ENCODE assay signal across 8 mouse cellular contexts in genomic region chr4:123685506-123686242, GRCm38 (mm10). TPM values are rescaled to one million over a fixed set of nuclear protein-coding genes. Genes with fewer than 3 reads are reported as not detected.
A peak's percentile ranks its signal among the peaks of the same experiment; 100 is the strongest.
DNase-seq lines count a peak whose midpoint lies in the region; ATAC-seq lines count a peak whose summit lies in the region.

No protein-coding gene starts in this region.

- H3K4me3 ChIP-seq in hindbrain, embryonic 11.5 days (ENCODE audit: low read depth, low read length): peak overlapping the region; percentile 76
- H3K4me3 ChIP-seq in midbrain, embryonic 15.5 days: peak overlapping the region; percentile 87

- peak; percentile 38 to 43 for DNase-seq in left cerebral cortex, postnatal 25 days (ENCODE audit: low spot score in 2 of 2)
- no peak for DNase-seq in left cerebral cortex, adult 8-10 months (ENCODE audit: low spot score in 2 of 2)
- DNase-seq in cerebellum, postnatal 10 days: peak; percentile 96 to 97
- DNase-seq in hindbrain, embryonic 11.5 days (ENCODE audit: low spot score): peak; percentile 9
- no peak for DNase-seq in adipocyte (ENCODE audit: low spot score)
- no peak for DNase-seq in layer of hippocampus, adult 18-20 months (ENCODE audit: low spot score in 2 of 2)
- no peak for DNase-seq in natural killer cell, adult 2 months (ENCODE audit: low spot score in 2 of 2)

- no peaks in the 10 kb centered on the region for H3K9me3 ChIP-seq in hindbrain, embryonic 11.5 days (ENCODE audit: control insufficient read depth, low read length)
- no peaks in the 10 kb centered on the region for H3K9me3 ChIP-seq in midbrain, embryonic 15.5 days

- H3K4me2 ChIP-seq in hindbrain, embryonic 11.5 days (replicated peaks; ENCODE audit: low read depth, low read length): peak overlapping the region; percentile 100
- H3K4me2 ChIP-seq in midbrain, embryonic 15.5 days: peak overlapping the region; percentile 71

- intact Hi-C loops in left cerebral cortex, postnatal 25 days (cut with DNase I): no loop called here

- H3K27me3 ChIP-seq in hindbrain, embryonic 11.5 days (ENCODE audit: control insufficient read depth, insufficient read depth, low read length): no peaks in the 10 kb centered on the region
- H3K27me3 ChIP-seq in midbrain, embryonic 15.5 days (replicated peaks): no peaks in the 10 kb centered on the region

- H3K27ac ChIP-seq in hindbrain, embryonic 11.5 days (ENCODE audit: low read depth, low read length): no peak overlapping the region
- peak overlapping the region; percentile 95 for H3K27ac ChIP-seq in midbrain, embryonic 15.5 days

- no peaks in the 10 kb centered on the region for H3K36me3 ChIP-seq in hindbrain, embryonic 11.5 days (ENCODE audit: control insufficient read depth, insufficient read depth, low read length)
- H3K36me3 ChIP-seq in midbrain, embryonic 15.5 days (replicated peaks): no peaks in the 10 kb centered on the region; the same call in 1 of the 2 replicates

- no peak for ATAC-seq in hindbrain, embryonic 11.5 days (ENCODE audit: low FRiP score)
- ATAC-seq in midbrain, embryonic 15.5 days (replicated peaks): peak; percentile 25

- peak overlapping the region; percentile 89; the same call in 1 of the 2 replicates for H3K9ac ChIP-seq in hindbrain, embryonic 11.5 days (ENCODE audit: low read depth, low read length)
- peak overlapping the region; percentile 96 for H3K9ac ChIP-seq in midbrain, embryonic 15.5 days

- WGBS in hindbrain, embryonic 11.5 days: 47% methylated on average over 8 of the region's 8 CpGs
- 30% methylated on average over 8 of the region's 8 CpGs for WGBS in midbrain, embryonic 15.5 days

- peaks cover 4% of the 10 kb centered on the region for H3K4me1 ChIP-seq in hindbrain, embryonic 11.5 days (replicated peaks; ENCODE audit: control insufficient read depth, insufficient read depth, low read length)
- H3K4me1 ChIP-seq in midbrain, embryonic 15.5 days: peaks cover 40% of the 10 kb centered on the region

RNA-seq across cellular contexts. Expression of gene Macf1, which starts 1.5 kb away (rescaled TPM):
- total RNA-seq in left cerebral cortex, postnatal 25 days (2021): 100 to 1,000 TPM; 202 to 222 TPM
- 100 to 1,000 TPM; 214 to 262 (median 235) TPM for total RNA-seq in left cerebral cortex, adult 8-10 months (2022)
- polyA plus RNA-seq in hindbrain, embryonic 11.5 days (2014; fragmentation: Nextera tagmentation; extraction: Ambion mirVana): 74.7 and 114 TPM in 2 replicates
- polyA plus RNA-seq in midbrain, embryonic 15.5 days (2015; fragmentation: Nextera tagmentation; extraction: Ambion mirVana): 76.4 and 82.6 TPM in 2 replicates
- 100 to 1,000 TPM; 219 to 233 TPM for total RNA-seq in layer of hippocampus, adult 18-20 months (2021)

RNA-seq across cellular contexts. Expression of gene Ndufs5, which starts 32.3 kb away (rescaled TPM):
- 100 to 1,000 TPM; 184 to 187 TPM for total RNA-seq in left cerebral cortex, postnatal 25 days (2021)
- 100 to 1,000 TPM; 156 to 202 (median 174) TPM for total RNA-seq in left cerebral cortex, adult 8-10 months (2022)
- polyA plus RNA-seq in hindbrain, embryonic 11.5 days (2014; fragmentation: Nextera tagmentation; extraction: Ambion mirVana): 340 and 344 TPM in 2 replicates
- 410 and 413 TPM in 2 replicates for polyA plus RNA-seq in midbrain, embryonic 15.5 days (2015; fragmentation: Nextera tagmentation; extraction: Ambion mirVana)
- 100 to 1,000 TPM; 198 to 204 TPM for total RNA-seq in layer of hippocampus, adult 18-20 months (2021)

Comparison
In these comparisons a context has a peak if more than half of its experiments do, and no peak if none do; other contexts are left out.
1. DNase-seq: peak in left cerebral cortex, postnatal 25 days (2 of 2), cerebellum, postnatal 10 days (2 of 2) and hindbrain, embryonic 11.5 days (single experiment); none in left cerebral cortex, adult 8-10 months (0 of 2), adipocyte (single experiment), layer of hippocampus, adult 18-20 months (0 of 2) and natural killer cell, adult 2 months (0 of 2).